Mouse (Mus musculus): ENCODE data around the gene Zfp704.

DNA sequence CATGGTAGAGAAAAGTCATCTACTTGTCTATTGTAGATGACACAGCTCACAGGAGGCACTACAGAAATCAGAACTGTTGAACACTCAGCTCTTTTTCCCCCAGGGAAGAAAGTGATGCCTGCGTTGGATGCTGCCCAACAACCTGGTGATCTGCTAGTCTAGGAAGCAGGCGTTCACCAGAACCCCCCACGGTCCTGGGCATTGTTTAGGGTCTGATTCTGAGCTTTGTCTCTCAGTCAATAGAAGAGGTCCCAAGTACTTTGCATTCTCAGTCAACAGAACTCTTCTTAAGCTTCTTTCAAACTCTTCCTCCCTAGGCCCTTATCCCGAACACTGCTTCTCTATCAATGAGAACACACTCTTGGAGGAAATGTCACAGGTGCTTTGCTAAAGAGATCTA lies 122.2 kb downstream of the Zfp704 start:
- TF ChIP-seq CTCF (IDR thresholded peaks at IDR 0.05 in 2 of 3, conservative IDR thresholded peaks at IDR 0.05 in 1 of 3; ENCODE audit: control insufficient read depth in 1 of 3, insufficient read depth in 1 of 3, low read depth in 2 of 3, low read length in 3 of 3, poor library complexity in 1 of 3, severe bottlenecking in 1 of 3) (no peak), POLR2A (IDR thresholded peaks at IDR 0.05; ENCODE audit: control insufficient read depth in 1 of 2, insufficient read depth in 1 of 2, low read depth in 1 of 2, low read length in 2 of 2, poor library complexity in 1 of 2) (no peak), MYC (IDR thresholded peaks at IDR 0.05; ENCODE audit: low read depth, low read length) (no peak), GABPA (IDR thresholded peaks at IDR 0.05; ENCODE audit: low read depth, low read length) (no peak), MAX (IDR thresholded peaks at IDR 0.05; ENCODE audit: low read length) (no peak), TBP (IDR thresholded peaks at IDR 0.05; ENCODE audit: low read depth, low read length) (no peak), E2F4 (IDR thresholded peaks at IDR 0.05; ENCODE audit: borderline replicate concordance, low read depth, low read length) (no peak), ETS1 (IDR thresholded peaks at IDR 0.05; ENCODE audit: low read depth, low read length) (no peak)

Data from MEL (cell line).